Mouse (Mus musculus): Measurements from ENCODE around the gene Nufip1.

DNA sequence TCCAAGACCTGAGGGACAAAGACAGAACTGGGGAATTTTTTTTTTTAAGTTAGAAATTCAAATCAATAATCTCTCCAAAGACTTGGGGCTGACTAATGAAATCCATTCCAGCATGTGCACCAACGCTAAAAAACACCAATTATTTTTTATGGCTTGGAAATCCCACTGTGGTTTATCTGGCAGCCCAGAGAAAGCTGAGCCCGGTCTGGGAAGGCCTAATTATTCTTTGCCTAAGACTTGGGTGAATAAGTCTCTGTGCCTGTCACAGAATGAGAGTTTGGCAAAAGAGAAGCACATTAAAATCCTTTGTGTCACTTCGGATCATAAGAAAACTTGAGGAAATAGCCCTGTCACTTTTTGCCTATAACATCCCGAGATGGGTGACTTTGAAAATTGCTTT is 41.4 kb upstream of the Nufip1 start:
- TF ChIP-seq POLR2A (IDR thresholded peaks at IDR 0.05; ENCODE audit: extremely low read depth, insufficient read depth, low read length) = no peak
- no peak for TF ChIP-seq CTCF (IDR thresholded peaks at IDR 0.05; ENCODE audit: extremely low read depth, insufficient read depth, low read length)
